Mouse (Mus musculus): ENCODE measurements around the gene T2. TPM values are rescaled to one million over a fixed set of nuclear protein-coding genes. Genes with fewer than 3 reads are reported as not detected.
"Not testable (repeated sequence)": the region's sequence is repeated elsewhere in the genome, so short reads cannot be mapped to it uniquely, and the experiment has no call there.

Gene T2
- polyA plus RNA-seq (2012; rRNA removed) = 0.09 and 0.11 TPM in 2 replicates

DNA sequence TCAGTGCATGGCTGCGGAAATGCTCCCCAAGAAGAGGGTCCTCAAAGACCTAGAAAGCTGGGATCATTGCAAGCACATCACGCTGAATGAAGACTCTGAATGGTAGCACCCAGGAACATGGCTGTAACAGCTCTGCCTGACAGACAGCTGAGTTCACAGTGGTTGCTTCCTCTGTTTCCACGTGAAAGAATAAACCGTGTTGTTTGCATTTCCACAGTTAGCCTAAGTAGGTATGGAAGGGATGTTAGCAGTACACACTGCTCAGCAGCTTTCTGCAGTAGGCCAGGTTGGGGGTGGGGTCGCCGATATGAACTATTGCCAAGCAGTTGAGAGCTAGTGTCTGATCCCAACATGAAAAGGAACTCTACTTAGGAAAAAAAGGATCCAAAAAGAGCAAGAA lies at the start of gene T2:
T2 (plus strand) TSS at position 301 of the 400 bp plus-strand sequence.
- Histone ChIP-seq H3K4me3 (ENCODE audit: control insufficient read depth, insufficient read depth, low read length) (no peak within 1 kb of the TSS), H3K27me3 (ENCODE audit: control insufficient read depth, insufficient read depth, low read length) (no peaks in the 10 kb centered on the region), H3K4me1 (replicated peaks; ENCODE audit: control insufficient read depth, insufficient read depth, low read length) (no peaks in the 10 kb centered on the region), H3K27ac (ENCODE audit: control insufficient read depth, insufficient read depth, low read length) (no peak within 1 kb of the TSS), H3K36me3 (ENCODE audit: control insufficient read depth, insufficient read depth, low read length) (no peaks in the 10 kb centered on the region)
- TF ChIP-seq POLR2A (IDR thresholded peaks at IDR 0.05; ENCODE audit: control insufficient read depth, extremely low read depth, insufficient read depth, low read length, poor library complexity) (no peak), CTCF (IDR thresholded peaks at IDR 0.05; ENCODE audit: borderline replicate concordance, control insufficient read depth, extremely low read depth, insufficient read depth, low read length, poor library complexity) (no peak)
- no peak for DNase-seq
- 87% methylated on average over 6 of the region's 6 CpGs for WGBS

DNA sequence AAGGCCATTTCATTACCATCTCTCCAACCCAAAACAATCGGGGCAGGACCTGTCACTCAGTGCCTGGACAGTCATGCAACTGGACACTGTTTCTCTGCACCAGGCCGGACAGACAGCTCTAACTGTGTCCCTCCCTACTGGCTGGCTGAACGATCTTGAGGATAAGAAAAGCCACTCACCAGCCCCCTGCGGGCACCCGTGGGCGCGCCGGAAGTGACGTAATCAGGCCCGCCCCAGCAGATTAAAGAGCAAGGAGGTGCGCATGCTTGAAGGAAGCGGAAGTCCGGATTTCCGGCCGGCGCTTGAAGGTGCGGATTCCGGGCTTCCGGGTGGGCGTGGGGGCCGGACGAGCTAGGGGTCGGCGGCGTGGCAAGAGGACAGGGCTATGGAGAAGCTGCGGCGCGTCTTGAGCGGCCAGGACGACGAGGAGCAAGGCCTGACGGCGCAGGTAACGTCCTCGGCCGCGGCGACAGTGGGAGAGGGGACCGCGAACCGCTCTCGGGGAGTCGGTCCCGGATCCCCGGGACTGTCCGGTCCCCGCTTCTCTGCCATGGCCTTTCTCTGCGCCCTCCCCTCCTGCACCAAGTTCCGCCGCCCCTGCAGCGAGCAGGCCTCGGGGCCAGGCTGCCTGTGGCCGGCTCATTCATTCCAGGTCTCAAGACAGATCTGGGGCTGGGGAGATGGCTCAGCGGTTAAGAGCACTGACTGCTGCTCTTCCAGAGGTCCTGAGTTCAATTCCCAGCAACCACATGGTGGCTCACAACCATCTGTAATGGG lies 44.8 kb upstream of the T2 start, which contains the start of gene Sft2d1:
Sft2d1 (plus strand) TSS at position 265 of the 777 bp plus-strand sequence.
- under 1% methylated on average over 54 of the region's 54 CpGs for WGBS
- Histone ChIP-seq H3K27ac (ENCODE audit: control insufficient read depth, insufficient read depth, low read length) (no peak within 1 kb of the TSS), H3K36me3 (ENCODE audit: control insufficient read depth, insufficient read depth, low read length) (no peaks in the 10 kb centered on the region), H3K4me1 (replicated peaks; ENCODE audit: control insufficient read depth, insufficient read depth, low read length) (peaks cover 6% of the 10 kb centered on the region), H3K4me3 (ENCODE audit: control insufficient read depth, insufficient read depth, low read length) (peak within 1 kb of the TSS; percentile 62), H3K27me3 (ENCODE audit: control insufficient read depth, insufficient read depth, low read length) (no peaks in the 10 kb centered on the region)
- 0 out of 2 replicates have a peak, but pooled peaks have one; percentile 19 for TF ChIP-seq CTCF (IDR thresholded peaks at IDR 0.05; ENCODE audit: borderline replicate concordance, control insufficient read depth, extremely low read depth, insufficient read depth, low read length, poor library complexity)
- TF ChIP-seq POLR2A (IDR thresholded peaks at IDR 0.05; ENCODE audit: control insufficient read depth, extremely low read depth, insufficient read depth, low read length, poor library complexity) = peak; percentile 53; the same call in 1 of the 2 replicates
- peak; percentile 96 for DNase-seq

DNA sequence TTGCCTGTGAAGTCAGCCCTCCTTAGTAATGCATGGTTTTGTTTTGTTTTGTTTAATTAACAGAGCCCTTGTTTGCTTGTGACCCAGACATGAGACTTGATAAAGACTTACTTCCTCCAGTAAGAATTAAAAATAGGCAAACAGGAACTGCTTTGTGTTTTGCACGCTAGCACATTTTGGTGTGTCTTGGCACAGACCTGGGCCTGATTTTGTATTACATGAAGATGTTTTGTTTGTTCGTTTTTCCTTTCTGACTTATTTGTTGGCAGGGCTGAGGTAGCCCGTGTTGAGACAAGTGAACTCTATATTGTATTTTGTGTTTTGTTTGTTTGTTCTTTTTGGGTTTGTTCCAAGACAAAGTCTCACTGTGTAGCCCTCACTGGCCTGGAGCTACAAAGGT lies 44.0 kb upstream of the T2 start:
- 10% methylated on average over 3 of the region's 3 CpGs for whole genome bisulfite sequencing
- peak overlapping the region; percentile 62; the same call in 1 of the 2 replicates for H3K4me3 ChIP-seq (ENCODE audit: control insufficient read depth, insufficient read depth, low read length)
- peaks cover 6% of the 10 kb centered on the region for H3K4me1 ChIP-seq (replicated peaks; ENCODE audit: control insufficient read depth, insufficient read depth, low read length)
- no peak overlapping the region for H3K27ac ChIP-seq (ENCODE audit: control insufficient read depth, insufficient read depth, low read length)
- H3K36me3 ChIP-seq (ENCODE audit: control insufficient read depth, insufficient read depth, low read length) = no peaks in the 10 kb centered on the region
- H3K27me3 ChIP-seq (ENCODE audit: control insufficient read depth, insufficient read depth, low read length) = no peaks in the 10 kb centered on the region
- no peak for DNase-seq
- no peak for TF ChIP-seq CTCF (IDR thresholded peaks at IDR 0.05; ENCODE audit: borderline replicate concordance, control insufficient read depth, extremely low read depth, insufficient read depth, low read length, poor library complexity)
- TF ChIP-seq POLR2A (IDR thresholded peaks at IDR 0.05; ENCODE audit: control insufficient read depth, extremely low read depth, insufficient read depth, low read length, poor library complexity) = no peak

DNA sequence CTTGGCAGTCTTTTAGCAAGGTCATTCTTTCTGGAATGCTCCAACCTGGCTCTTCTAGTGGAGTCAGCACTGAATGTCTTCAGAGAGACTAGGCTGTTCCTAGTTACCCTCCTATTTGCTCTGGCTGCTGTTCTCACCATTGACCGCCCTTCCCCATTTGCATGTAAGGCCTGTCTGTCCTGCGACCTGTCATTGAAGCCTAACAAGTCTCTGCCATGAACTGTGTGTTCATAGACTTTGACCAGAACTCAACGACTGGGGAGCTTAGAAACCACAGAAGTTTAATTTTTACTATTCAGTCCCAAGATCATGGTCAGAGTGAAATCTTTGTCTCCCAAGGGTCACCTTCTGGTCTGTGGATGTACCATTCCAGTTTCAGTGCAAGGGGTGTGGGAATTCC lies 41.8 kb upstream of the T2 start:
- Histone ChIP-seq H3K27ac (ENCODE audit: control insufficient read depth, insufficient read depth, low read length) (no peak overlapping the region), H3K4me3 (ENCODE audit: control insufficient read depth, insufficient read depth, low read length) (no peak overlapping the region), H3K36me3 (ENCODE audit: control insufficient read depth, insufficient read depth, low read length) (no peaks in the 10 kb centered on the region), H3K27me3 (ENCODE audit: control insufficient read depth, insufficient read depth, low read length) (no peaks in the 10 kb centered on the region), H3K4me1 (replicated peaks; ENCODE audit: control insufficient read depth, insufficient read depth, low read length) (peaks cover 6% of the 10 kb centered on the region)
- WGBS = 87% methylated on average over 3 of the region's 3 CpGs
- TF ChIP-seq POLR2A (IDR thresholded peaks at IDR 0.05; ENCODE audit: control insufficient read depth, extremely low read depth, insufficient read depth, low read length, poor library complexity) (no peak), CTCF (IDR thresholded peaks at IDR 0.05; ENCODE audit: borderline replicate concordance, control insufficient read depth, extremely low read depth, insufficient read depth, low read length, poor library complexity) (no peak)
- DNase-seq = no peak

DNA sequence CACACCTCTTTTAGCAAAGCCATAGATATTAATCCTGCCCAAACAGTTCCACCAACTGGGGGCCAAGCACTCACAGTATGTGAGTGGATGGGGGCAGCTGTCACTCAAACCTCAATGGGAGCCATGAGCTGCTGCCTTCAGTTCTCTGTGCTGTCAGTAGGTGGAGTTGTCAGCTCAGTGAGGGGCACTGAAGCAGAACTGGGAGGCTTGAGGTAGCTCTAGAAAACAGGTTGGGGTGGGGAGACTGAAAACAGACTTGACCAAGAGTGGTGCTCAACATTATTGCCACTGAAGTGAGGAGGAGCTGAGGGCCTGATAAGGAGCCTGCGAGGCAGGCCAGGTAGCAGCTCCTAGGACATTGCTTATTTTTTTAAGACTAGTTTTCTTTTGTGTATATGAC lies 39.5 kb upstream of the T2 start:
- Histone ChIP-seq H3K4me1 (replicated peaks; ENCODE audit: control insufficient read depth, insufficient read depth, low read length) (peaks cover 6% of the 10 kb centered on the region), H3K27me3 (ENCODE audit: control insufficient read depth, insufficient read depth, low read length) (no peaks in the 10 kb centered on the region), H3K4me3 (ENCODE audit: control insufficient read depth, insufficient read depth, low read length) (no peak overlapping the region), H3K36me3 (ENCODE audit: control insufficient read depth, insufficient read depth, low read length) (no peaks in the 10 kb centered on the region), H3K27ac (ENCODE audit: control insufficient read depth, insufficient read depth, low read length) (no peak overlapping the region)
- DNase-seq = peak; percentile 36
- WGBS = 97% methylated on average over 1 of the region's 1 CpGs
- TF ChIP-seq POLR2A (IDR thresholded peaks at IDR 0.05; ENCODE audit: control insufficient read depth, extremely low read depth, insufficient read depth, low read length, poor library complexity) (no peak), CTCF (IDR thresholded peaks at IDR 0.05; ENCODE audit: borderline replicate concordance, control insufficient read depth, extremely low read depth, insufficient read depth, low read length, poor library complexity) (no peak)

DNA sequence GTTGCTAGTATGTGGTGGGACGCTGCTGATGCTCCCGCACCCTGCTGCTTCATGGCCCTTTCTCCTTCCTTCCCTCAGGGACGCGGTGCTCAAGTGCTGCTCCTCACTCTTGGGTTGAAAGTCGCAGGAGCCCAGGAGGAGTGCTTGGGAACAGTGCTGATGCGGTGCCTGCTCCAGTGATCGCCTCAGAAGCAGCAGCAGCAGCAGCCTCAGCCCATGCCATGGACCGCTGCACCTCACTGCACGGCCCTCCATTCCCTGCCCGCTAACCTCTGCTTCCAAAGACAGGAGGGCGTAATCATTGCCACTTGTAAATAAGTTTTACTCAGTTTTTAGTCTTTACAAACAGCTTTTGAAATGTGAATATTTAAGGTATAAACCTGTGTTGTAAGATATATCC lies 28.9 kb upstream of the T2 start:
- 97% methylated on average over 11 of the region's 11 CpGs for WGBS
- not testable (repeated sequence) for H3K4me3 ChIP-seq (ENCODE audit: control insufficient read depth, insufficient read depth, low read length); H3K36me3 ChIP-seq (ENCODE audit: control insufficient read depth, insufficient read depth, low read length); H3K27me3 ChIP-seq (ENCODE audit: control insufficient read depth, insufficient read depth, low read length); DNase-seq; H3K27ac ChIP-seq (ENCODE audit: control insufficient read depth, insufficient read depth, low read length); H3K4me1 ChIP-seq (replicated peaks; ENCODE audit: control insufficient read depth, insufficient read depth, low read length)

Data from thymus, adult 2 months (tissue).